Mouse (Mus musculus) cerebellum, adult 2 months (tissue): ENCODE results near the gene Lactb.
A peak's percentile ranks its signal among the peaks of the same experiment; 100 is the strongest.

ENCODE experiments used
- CTCF ChIP-seq: fragments of 200-500 bp; IDR thresholded peaks from 2 replicates; pipeline ENCODE4 v1.5.1; 2011; ENCODE audit warnings: low read depth, mild to moderate bottlenecking, control low read depth, low read length, moderate library complexity, borderline replicate concordance; ENCODE audit not compliant: insufficient read depth
- POLR2A ChIP-seq: fragments of 200-500 bp; IDR thresholded peaks from 2 replicates; pipeline ENCODE4 v1.6.1; 2011; ENCODE audit warnings: low read length, control low read depth, borderline replicate concordance; ENCODE audit not compliant: insufficient read depth

DNA sequence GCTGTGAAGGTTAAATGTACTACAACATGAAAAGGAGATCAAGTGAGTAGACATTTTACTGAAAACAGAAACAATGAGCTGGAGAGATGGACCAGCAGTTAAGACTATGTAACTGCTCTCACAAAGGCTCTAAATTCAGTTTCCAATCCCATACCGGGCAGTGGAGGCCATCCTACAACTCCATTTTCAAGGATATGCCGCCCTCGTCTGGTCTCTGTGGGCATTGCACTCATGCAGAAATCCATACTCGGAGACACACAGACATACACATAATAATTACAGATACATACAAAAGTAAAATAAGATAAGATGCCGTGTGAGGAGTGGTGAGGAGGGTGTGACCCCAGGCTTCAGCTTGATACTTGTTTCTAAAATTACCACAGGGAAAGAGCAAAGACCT, 5.2 kb upstream of the Lactb start:
- TF ChIP-seq CTCF (peak; percentile 58), POLR2A (no peak)
